Mouse (Mus musculus): ENCODE measurements at regions not wholly inside any gene's neighbourhood (a gene's known extent, or its start where the extent isn't known, plus 50 kb on each side); places are given as distances from the start of the nearest gene placed in this dataset.
"Not testable (repeated sequence)": the region's sequence is repeated elsewhere in the genome, so short reads cannot be mapped to it uniquely, and the experiment has no call there.

DNA sequence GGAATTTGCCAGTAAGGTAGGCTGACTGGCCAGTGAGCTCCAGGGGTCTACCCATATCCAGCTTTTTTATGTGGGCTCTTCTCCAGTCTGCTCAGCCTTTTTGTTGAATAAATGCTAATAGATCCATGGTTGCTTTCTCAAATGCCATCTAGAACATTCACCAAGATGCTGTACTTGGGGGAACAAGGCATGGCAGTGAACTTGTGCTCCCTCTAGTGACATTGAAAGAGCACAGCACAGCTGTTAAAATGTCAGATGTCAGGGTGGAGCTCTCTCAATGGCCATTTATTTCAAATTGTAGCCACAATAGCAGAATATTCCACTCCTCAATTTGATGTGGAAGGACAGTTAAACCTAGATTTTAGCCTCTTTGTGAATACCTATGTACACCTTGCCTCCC, 86.3 kb downstream of the Kcnk1 start:
- CTCF ChIA-PET, result no interaction called here

DNA sequence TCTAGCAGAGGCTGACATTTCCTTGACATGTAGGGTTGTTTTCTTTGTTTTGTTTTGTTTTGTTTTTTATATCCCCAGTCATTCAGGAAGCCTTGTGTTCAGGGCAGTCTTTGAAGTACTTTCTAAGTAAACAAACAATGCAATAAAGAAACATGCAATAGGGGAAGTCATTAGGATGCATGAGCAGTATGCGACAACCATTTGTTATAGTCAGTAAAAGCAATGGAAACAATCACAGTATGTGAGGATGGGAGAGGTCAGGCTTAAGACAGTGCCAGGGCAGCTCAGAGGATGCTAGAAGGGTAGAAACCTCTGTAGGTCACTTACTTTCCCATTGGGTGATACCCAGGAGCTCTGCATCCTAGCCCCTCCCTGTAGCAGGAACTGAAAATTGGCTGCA, 87.9 kb downstream of the Kcnk1 start:
- CTCF ChIA-PET, result no interaction called here

DNA sequence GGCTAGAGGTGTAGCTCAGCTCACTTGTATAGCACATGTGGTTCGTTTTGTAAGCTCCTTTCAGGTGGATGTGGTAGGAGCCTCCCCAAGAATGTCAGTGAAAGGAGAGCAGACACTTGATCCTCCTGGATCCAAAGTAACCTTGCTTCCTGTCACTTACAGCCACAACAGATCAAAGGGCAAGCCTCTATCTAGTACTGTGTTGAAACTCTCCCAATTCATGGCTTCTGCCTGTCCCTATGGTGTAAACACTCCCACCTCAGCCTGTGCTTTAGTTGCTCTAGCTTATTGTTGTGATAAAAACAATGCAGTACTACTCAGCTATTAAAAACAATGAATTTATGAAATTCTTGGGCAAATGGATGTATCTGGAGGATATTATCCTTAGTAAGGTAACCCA, 95.8 kb downstream of the Kcnk1 start:
- CTCF ChIA-PET, result no interaction called here

DNA sequence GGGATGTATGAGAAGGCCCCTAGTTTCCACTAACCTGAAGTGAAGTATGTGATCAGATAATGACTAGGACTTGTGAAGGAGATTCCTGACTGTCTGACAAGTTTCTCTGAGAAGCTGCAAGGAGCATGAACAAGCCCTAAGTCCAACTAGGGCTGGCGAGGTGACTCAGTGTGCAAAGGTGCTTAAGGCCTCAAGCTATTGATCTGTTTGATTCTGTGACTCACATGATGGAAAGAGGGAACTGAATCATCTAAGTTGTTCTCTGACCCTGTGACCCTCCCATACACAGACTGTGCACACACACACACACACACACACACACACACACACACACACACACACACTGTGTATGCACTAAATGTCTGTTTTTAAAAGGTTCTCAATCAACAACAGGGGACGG, 99.0 kb downstream of the Kcnk1 start:
- CTCF ChIA-PET, result no interaction called here

DNA sequence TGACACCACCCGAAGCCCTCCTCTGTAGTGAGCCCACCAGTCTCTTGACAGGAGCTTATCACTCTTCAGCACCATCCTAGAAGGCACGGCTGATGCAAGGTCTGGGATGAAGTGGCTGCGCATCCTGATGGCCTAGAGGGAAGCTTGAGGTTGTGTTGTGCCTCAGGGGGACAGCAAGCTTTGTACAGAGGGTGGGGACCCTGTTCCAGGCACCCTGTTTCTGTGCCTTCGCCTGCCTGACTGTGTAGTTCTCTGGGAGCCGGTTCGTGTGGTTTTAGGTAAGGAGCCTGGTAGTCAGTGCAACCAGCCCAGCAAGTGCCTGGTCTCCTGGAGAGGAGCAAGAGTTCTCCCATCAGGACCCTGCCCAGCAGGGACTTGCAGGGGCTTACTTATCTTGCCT, 101.1 kb downstream of the Kcnk1 start:
- CTCF ChIA-PET, result no interaction called here

DNA sequence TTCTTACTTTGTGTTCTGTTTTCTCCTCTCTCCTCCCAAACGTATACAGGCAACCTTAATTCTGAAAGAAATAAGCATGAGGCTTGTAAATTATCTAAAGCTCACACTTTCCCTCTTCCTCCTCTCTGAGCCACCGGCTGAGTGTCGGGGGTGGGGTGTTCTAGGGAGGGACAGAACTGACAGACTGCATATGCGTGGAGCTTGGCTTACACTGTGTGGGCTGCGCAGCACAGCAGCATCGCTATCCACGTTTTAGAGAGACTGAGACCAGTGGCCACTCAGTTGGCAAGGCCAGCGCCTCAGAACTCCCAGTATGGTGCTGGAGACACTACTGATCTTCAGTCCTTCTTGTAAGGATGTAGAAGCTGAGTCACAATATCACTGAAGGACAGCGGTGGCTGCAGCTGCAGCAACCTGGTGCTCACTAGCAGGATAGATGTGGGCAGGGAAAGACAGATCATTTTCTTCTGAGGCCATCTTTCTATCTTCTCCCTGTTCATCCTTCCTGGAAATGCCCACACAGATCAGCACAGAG, 101.7 kb downstream of the Kcnk1 start:
- CTCF ChIA-PET, result no interaction called here

DNA sequence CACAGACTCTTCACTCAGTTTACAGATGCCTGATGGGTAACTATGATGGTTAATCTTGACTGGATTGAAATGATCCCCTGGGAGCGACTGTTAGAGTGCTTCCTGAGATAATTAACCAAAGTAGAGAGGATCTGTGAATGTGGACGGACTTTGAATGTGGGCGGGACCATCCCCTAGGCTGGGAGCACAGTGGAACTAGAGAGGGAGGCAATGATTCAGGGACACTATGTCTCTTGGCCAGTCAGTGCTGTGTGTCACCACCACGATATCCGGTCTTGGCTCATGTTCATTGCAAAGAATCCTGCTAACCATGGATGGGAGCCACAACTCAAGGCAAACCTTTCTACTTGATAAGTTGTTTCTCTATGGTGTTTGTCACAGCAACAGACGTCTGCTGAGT, 103.9 kb downstream of the Kcnk1 start:
- CTCF ChIA-PET, result no interaction called here

DNA sequence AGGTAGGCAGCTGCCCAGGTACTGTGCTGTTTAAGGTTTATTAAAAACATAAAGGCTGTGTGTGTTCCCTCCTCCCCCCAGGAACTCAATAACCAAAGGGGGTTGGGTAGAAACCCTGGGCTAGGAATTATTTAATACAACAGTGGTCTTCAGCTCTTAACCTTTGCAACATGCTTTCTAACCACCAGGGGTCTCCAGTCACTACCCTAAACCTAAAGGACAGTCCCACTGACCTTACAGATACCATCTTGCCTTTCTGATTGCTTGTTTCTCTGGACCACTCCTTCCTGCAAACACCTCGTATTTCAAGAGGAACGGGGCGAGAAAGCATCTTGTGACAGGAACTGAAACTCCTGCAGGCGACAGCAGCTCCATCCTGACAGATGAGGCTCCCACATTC, 104.9 kb downstream of the Kcnk1 start:
- CTCF ChIA-PET, result no interaction called here

DNA sequence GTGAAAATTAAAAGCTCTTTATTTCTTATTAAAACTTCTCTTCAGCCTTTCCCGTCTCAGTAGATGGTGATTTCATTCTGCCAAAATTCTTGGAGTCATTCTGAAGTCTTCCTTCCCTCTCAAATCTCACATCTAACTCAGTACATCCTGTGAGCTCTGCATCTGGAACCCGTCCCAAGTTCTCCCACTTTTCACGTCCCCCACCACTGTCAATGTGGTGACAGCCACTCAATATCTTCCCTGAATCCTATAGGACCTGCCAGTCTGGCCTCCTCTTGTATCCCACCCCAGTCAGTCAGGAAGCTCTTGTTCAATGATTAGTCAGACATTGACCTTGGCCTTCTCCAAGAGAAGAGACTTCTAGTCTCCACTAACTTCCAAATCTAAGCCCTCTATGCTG, 110.1 kb downstream of the Kcnk1 start:
- CTCF ChIA-PET, result no interaction called here

DNA sequence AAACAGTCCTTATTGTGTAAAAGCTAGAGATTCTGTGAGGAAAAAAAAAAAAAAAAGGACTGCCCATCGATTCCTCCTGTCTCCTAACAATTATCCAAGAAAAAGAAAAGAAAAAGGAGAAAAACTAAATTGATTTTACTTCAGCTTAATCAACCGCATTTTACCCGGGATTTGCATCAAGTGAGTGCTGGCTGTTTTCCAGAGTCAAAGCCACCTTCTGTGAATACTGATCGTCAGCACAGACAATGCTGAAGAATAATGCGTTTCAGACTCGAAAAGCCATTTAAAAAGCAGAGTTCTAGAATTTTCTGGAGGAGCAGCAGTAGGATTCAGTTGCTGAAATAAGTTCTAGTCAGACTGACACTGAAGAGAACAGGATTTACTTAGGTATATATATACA, 131.1 kb downstream of the Kcnk1 start:
- CTCF ChIA-PET, result no interaction called here

DNA sequence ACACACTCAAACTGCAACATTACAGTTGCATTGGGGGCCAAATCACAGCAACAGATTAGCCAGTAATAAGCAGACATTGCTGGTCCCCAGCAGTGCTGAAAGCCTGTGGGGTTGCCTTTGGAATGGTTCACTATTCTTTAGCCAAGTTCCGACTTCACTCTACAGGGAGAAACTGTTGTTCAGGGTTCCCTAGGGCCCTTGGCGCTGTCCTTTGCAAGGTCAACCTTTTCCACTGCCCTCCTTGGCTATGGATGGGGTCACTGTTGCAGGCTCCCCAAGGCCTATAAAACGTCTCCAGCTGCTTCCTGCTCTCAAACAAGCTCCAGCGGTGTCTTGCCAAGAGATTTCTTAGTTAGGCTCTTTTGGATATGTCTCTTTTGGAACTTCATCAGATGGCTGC, 137.1 kb downstream of the Kcnk1 start:
- CTCF ChIA-PET, result no interaction called here

DNA sequence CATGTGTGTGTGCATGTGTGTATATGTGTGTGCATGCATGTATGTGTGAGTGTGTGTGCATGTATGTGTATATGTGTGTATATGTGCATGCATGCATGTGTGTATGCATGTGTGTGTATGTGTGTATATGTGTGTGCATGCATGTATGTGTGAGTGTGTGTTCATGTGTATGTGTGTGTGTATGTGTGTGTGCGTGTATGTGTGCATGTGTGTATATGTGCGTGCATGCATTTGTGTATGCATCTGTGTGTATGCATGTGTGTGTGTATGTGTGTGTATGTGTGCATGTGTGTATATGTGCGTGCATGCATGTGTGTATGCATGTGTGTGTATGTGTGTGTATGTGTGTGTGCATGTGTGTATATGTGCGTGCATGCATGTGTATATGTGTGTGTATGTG, 137.9 kb downstream of the Kcnk1 start:
- CTCF ChIA-PET, result not testable (repeated sequence)

DNA sequence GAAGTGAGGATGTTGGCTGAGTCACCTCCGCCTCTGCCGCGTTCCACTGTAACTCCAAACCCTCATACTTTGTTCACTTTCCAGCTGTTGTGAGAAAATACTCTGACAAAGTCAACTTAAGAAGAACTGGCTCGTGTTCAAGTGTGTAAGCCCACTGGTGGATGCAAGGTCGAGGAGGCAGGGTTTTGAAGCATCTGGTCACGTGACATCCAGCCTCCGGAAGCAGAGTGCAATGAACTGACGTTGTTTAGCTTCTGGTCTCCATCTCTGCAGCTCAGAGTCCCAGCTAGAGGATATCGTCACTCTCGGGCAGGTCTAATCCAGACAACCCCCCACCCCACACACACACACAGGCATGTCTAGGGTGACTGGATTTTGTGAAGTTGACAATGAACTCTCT, 140.1 kb downstream of the Kcnk1 start:
- CTCF ChIA-PET, result no interaction called here

DNA sequence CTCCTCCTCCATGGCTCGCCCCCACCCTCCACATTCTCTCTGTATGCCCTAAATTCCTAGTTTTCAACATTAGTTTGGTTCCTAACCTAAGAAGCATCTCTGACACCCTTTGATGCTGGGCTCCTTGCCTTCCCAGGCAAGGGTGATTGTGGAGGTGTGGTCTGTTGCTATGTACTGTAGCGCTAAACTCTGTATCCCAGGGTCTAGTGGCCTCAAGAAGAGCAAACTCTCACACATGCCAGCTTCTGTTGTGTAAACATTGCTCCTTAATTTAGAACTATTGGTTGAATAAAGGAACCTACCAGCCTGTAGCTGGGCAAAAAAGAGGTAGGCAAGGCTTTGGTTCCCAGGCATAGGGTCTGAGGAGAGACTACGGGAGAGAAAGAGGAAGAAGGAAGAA, 140.6 kb downstream of the Kcnk1 start:
- CTCF ChIA-PET, result no interaction called here

DNA sequence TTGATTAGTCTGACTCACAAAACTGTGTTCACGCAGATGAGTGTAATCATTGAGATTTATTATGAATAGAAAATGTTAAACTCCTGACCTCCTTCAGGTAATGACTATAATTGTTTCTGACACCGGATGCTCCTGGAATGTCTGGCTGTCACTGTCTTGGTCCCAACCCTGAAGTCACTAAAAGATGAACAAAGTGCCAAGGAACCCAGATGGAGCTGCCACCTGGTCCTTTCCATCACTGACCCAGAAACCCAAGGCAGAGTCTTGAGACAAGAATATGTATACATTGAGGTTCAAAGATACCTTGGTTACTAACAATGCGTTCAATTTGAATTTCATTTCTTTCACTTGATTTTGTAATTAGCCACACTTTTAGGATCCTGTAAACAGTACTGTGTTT, 142.0 kb downstream of the Kcnk1 start:
- CTCF ChIA-PET, result no interaction called here

DNA sequence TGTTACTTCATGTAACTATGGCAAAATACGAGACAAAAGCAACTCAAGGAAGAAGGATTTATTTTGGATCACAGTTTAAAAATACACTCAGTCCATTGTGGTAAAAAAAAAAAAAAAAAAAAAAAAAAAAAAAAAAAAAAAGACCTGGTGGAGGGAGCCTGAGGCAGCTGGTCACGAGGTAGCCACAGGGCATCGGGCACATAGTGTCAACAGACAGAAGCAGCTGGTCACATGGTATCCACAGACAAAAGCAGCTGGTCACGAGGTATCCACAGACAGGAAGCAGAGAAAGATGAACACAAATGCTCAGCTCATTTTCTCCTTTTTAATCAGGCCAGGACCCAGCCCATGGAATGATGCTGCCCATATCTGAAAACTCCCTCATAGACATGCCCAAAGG, 142.5 kb downstream of the Kcnk1 start:
- CTCF ChIA-PET, result no interaction called here

DNA sequence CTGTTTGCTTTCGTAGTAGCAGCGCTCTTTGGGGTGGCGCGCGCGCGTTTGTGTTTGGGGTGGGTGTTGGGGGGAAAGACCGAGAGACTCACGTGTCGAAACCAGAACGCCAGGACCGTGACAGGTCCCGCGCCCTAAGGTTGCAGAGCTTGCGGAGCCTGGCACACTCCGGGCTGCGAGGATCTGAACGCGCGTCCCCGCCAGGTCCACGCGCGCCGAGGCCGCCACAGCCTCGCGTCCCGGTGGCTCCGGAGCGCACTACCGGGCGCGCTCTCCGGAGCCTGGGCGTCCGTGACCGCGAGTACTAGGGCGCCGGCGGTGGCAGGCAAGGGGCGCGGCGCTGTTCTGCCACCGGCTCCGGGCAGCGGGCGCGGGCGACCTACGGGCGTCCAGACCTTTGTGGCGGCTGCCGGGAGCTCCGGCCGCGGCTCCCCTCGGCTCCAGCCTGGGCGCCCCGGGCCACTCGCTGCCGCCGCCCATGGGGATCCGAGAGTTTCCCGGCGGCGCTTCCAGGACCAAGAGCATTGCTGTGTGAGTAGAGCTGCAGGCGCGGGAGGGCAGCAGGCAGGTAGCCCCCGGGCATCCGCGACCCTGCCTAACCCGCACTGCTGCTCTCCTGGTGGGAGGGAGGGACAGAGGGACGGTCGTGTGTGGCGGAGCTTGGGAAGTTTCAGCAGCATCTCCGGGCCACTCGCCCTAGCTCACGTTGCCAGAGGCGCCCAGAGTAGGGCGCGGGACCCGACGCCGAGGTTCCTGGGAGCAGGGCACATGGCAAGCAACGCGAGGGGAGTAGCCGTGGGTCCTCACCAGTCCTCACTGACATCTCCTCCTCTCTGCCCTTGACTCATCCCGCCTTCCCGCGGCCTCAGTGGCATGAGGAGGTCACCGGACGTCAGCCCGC, 143.9 kb downstream of the Kcnk1 start:
- CTCF ChIA-PET, result no interaction called here

DNA sequence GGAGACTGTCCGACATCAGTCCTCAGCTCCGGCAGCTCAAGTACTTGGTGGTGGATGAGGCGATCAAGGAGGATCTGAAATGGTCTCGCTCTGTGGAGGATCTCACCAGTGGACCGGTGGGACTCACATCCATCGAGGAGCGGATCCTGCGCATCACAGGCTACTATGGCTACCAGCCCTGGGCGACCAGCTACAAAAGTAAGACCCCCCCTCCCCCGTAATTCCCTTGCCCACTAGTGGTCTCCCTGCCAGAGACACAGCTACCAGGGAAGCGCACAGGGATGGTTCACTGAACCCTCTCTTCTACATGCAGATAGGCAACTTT, 144.5 kb downstream of the Kcnk1 start:
- CTCF ChIA-PET, result no interaction called here

DNA sequence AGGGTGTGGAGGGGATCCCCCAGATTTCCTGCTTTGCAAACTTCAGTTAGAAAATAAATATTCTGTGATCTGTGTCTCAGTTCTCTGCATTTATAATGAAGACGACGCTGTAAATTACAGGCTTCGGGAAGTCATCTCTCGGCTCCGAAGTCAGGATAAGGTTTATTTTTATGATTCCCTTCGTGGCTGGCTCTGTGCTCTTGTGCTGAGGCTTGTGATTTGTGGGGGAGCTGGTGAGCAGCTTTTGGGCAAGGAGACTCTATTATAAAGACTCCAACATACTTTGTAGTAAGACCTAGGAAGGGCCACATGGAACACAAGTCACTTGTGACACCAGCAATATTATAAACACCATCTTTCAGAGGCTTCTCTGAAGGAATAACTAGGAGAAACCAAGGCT, 146.0 kb downstream of the Kcnk1 start:
- CTCF ChIA-PET, result no interaction called here

DNA sequence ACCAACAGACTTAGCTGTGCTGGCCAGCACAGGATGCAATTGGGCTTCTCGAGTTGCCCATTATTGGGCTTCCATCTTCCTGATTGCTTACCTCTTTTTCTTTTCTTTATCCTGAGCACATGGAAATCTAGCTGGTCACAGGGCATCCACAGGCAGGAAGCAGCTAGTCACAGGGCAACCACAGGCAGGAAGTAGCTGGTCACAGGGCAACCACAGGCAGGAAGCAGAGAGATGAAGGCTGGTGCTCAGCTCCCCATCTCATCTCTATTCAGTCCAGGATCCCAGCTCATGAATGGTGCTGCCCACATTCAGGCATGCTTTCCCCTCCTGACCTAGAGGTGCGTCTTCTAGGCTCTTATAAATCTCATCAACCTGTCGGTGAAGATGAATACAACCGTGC, 146.8 kb upstream of the Slc35f3 start:
- CTCF ChIA-PET, result no interaction called here

DNA sequence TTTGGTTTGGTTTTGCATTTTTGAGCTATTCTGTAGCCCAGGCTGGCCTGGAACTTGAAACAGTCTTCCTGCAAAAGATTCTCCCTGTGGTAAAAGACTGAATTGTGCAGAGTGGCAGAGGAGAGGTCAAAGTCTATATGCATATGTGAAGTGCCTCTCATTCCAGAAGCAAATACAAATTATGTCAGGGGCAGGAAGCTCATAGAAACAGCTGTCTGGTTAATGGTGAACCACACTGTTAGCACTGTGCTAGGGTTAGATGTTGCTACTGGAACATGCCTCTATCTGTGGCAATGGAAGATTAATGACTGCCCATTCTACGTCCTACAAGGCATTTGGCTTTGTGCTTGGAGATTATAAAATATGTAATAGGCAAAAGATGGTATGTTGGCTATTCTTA, 144.4 kb upstream of the Slc35f3 start:
- CTCF ChIA-PET, result no interaction called here

DNA sequence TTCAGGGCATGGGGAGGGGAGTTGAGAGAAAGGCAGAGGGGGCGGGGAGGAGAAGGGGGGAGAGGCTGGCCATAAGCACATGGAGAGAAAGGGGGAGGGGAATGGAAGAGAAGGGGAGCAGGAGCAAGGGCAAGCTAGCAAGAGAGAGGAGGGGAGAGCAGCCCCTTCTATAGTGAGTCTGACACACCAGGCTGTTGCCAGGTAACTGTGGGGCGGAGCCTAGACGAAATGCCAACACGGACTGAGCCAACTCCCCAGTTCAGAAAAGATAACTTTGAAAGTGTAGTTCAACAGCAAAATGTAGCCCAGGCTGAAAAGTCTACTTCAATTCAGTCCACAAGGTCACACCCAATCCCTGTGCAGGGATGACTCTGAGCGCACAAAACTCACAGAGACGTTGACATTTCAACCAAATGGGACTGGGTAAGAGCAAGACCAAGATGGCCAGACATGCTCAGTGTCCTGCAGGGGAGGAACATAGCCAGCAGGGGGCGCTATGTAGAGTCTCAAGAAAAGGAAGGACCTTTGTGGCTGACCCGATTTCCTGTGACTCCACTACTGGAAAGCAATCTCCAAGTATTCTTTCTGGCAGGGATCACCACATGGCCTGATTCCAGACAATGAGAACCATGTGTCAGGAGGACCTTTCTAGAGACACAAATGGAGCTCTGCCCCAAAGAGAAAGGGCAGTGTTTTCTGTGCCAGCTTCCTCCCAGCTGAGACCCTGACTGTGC, 140.7 kb upstream of the Slc35f3 start:
- CTCF ChIA-PET, result no interaction called here

DNA sequence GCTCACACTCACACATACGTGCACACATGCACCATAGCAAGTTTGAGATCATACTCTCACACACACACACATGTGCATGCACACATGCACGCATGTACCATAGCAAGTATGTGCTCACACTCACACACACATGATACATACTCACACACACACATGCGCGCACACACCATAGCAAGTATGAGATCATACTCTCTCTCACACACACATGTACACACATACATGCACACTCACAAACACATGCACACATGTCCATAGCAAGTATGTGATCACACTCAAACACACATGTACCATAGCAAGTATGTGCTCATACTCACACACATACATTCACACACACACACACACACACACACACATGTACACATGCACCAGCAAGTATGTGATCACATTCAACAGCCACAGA, 138.9 kb upstream of the Slc35f3 start:
- CTCF ChIA-PET, result no interaction called here
